Mouse (Mus musculus) lung, postnatal 0 days (tissue): ENCODE measurements around the gene Capn10.

Experiments used
- CTCF ChIP-seq: IDR thresholded peaks from 2 replicates; pipeline ENCODE4 v1.5.1; 2016; ENCODE audit warnings: antibody characterized with exemption, mild to moderate bottlenecking
- EP300 ChIP-seq: IDR thresholded peaks from 2 replicates; pipeline ENCODE4 v1.6.1; 2016; ENCODE audit warnings: antibody characterized with exemption, mild to moderate bottlenecking, control low read depth

GRCm38 (mm10) chr1:92972854-92973253 is 38.7 kb downstream of the Capn10 start:
- TF ChIP-seq CTCF (peak; percentile 21; the same call in 1 of the 2 replicates), EP300 (no peak)
